In the genomic region with DNA sequence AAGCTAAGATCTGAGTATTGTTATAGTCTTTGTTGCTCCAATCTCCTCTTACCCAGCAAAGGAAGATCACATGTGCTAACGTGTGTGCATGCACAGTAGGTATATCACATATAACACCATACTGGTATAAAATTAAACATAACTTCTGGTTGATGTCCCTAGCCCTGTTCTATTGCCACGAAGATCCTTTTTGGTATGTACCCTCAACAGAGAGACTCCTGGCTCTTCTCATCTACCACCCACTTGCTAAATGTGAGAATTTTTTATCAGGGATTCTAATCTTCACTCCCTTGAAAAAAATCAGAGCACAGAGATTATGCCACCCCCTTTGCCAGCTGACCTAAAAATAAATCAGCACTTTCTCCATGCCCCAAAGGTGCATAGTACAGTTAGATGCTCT, we compare ENCODE assay signal across 30 mouse cellular contexts. TPM values are rescaled to one million over a fixed set of nuclear protein-coding genes. Genes with fewer than 3 reads are reported as not detected.
DNase-seq lines count a peak whose midpoint lies in the region; ATAC-seq and TF ChIP-seq lines count a peak whose summit lies in the region.
"Had no signal": no experiment of that assay in that cellular context is flagged by ENCODE, and none has a peak within 500 bp of the region (broad histone marks: within the 10 kb centered on the region; RNA-seq: fewer than 3 reads in every experiment).

No protein-coding gene starts in this region.

- 100% methylated on average over 2 of the region's 2 CpGs for WGBS in macrophage (ENCODE audit: missing documents)

- no peaks in the 10 kb centered on the region for H3K79me2 ChIP-seq in macrophage (ENCODE audit: inconsistent target)

- peak overlapping the region; percentile 32; the same call in 1 of the 2 replicates for H3K27ac ChIP-seq in left cerebral cortex, adult 2 months
- peak overlapping the region; percentile 96 for H3K27ac ChIP-seq in macrophage
- H3K27ac ChIP-seq: embryonic facial prominence, embryonic 12.5 days; embryonic facial prominence, embryonic 15.5 days; heart, embryonic 15.5 days; hindbrain, embryonic 10.5 days; hindbrain, embryonic 13.5 days had no signal

- TF ChIP-seq CTCF in left cerebral cortex, adult 2 months (IDR thresholded peaks at IDR 0.05) = no peak

- intact Hi-C loops in left cerebral cortex, adult 2 months (cut with DNase I) = loop anchor here (2.0 kb wide), 2 partner anchors 20 to 38 kb away; no protein-coding TSS in a partner anchor
- intact Hi-C loops in left cerebral cortex, postnatal 36 days (cut with DNase I) = no loop called here

- no peak overlapping the region for H3K4me3 ChIP-seq in left cerebral cortex, adult 2 months
- no peak overlapping the region for H3K4me3 ChIP-seq in macrophage (ENCODE audit: inconsistent target)
- H3K4me3 ChIP-seq: embryonic facial prominence, embryonic 12.5 days; embryonic facial prominence, embryonic 15.5 days; heart, embryonic 12.5 days; heart, embryonic 15.5 days; hindbrain, embryonic 10.5 days; hindbrain, embryonic 13.5 days had no signal

- ATAC-seq in frontal cortex, adult (ENCODE audit: low TSS enrichment) = peak; percentile 80
- ATAC-seq: activated CD4-positive, CD25-positive, alpha-beta regulatory T cell, adult 4 months; forebrain, embryonic 14.5 days; forebrain, postnatal 0 days; hindbrain, embryonic 16.5 days had no signal

- H3K36me3 ChIP-seq in macrophage (ENCODE audit: inconsistent target) = no peaks in the 10 kb centered on the region
- H3K36me3 ChIP-seq: embryonic facial prominence, embryonic 12.5 days; embryonic facial prominence, embryonic 15.5 days; heart, embryonic 12.5 days; heart, embryonic 15.5 days; hindbrain, embryonic 10.5 days; hindbrain, embryonic 13.5 days had no signal

- DNase-seq in frontal cortex, postnatal 14 days (ENCODE audit: low spot score in 2 of 2) = no peak
- DNase-seq in left cerebral cortex, adult 2 months (ENCODE audit: extremely low spot score in 1 of 2, low spot score in 2 of 2) = no peak
- no peak for DNase-seq in left cerebral cortex, postnatal 36 days (ENCODE audit: low spot score in 2 of 2)
- DNase-seq in lung, postnatal 14 days = no peak
- DNase-seq: adrenal gland, adult 8-10 months; adrenal gland, postnatal 25 days; cerebellum, adult 11 months; cerebellum, adult 2 months; cerebellum, adult 9-11 months; cerebellum, postnatal 25 days; forebrain, postnatal 0 days; gastrocnemius, postnatal 10 days; gastrocnemius, postnatal 36 days; heart, postnatal 10 days; heart, postnatal 36 days had no signal

RNA-seq across cellular contexts. Expression of gene Pde6b, which starts 18.8 kb away (rescaled TPM):
- total RNA-seq in left cerebral cortex, adult 2 months (2021) = under 1 TPM; 0.28 to 0.48 TPM
- under 1 TPM; 0.30 to 0.36 TPM for total RNA-seq in left cerebral cortex, postnatal 36 days (2021)
- total RNA-seq in macrophage (2018; cell fraction: chromatin; rRNA removed) = 10 to 100 TPM in 13 of 26 experiments, 1 to 10 TPM in 13; 1.0 to 46.1 (median 8.1) TPM
- total RNA-seq in macrophage (2018; cell fraction: cytosol; rRNA removed) = 1 to 10 TPM in 8 of 26 experiments, under 1 TPM in 18; 0.09 to 3.1 (median 0.42) TPM
- total RNA-seq in macrophage (2018; cell fraction: nucleus; rRNA removed) = 10 to 100 TPM in 8 of 26 experiments, 1 to 10 TPM in 16, under 1 TPM in 2; 0.54 to 24.0 (median 4.0) TPM
- polyA plus RNA-seq in macrophage (2018) = 0.07 to 1.1 TPM in 2 of 3 replicates, not detected in the other
- total RNA-seq: adrenal gland, adult 8-10 months; adrenal gland, postnatal 25 days; common myeloid progenitor, adult 5-6 weeks; gastrocnemius, adult 18-20 months; gastrocnemius, postnatal 10 days; gastrocnemius, postnatal 36 days; granulocyte monocyte progenitor cell, adult 5-6 weeks; heart, adult 8-10 months; heart, postnatal 10 days; heart, postnatal 36 days had no signal
- polyA plus RNA-seq: forebrain, embryonic 14.5 days; hindbrain, embryonic 16.5 days had no signal

RNA-seq across cellular contexts. Expression of gene Atp5k, which starts 27.3 kb away (rescaled TPM):
- 100 to 1,000 TPM; 222 to 225 TPM for total RNA-seq in left cerebral cortex, adult 2 months (2021)
- 100 to 1,000 TPM; 230 to 258 TPM for total RNA-seq in left cerebral cortex, postnatal 36 days (2021)
- 100 to 1,000 TPM in 4 of 26 experiments, 10 to 100 TPM in 21, 1 to 10 TPM in 1; 6.4 to 146 (median 47.1) TPM for total RNA-seq in macrophage (2018; cell fraction: chromatin; rRNA removed)
- total RNA-seq in macrophage (2018; cell fraction: cytosol; rRNA removed) = 100 to 1,000 TPM; 208 to 352 (median 256) TPM
- total RNA-seq in macrophage (2018; cell fraction: nucleus; rRNA removed) = 100 to 1,000 TPM in 6 of 26 experiments, 10 to 100 TPM in 20; 14.0 to 197 (median 70.2) TPM
- 215 to 532 TPM (median 387 TPM) in 3 replicates for polyA plus RNA-seq in macrophage (2018)

RNA-seq across cellular contexts. Expression of gene Gm42517, which starts 39.3 kb away (rescaled TPM):
- total RNA-seq in left cerebral cortex, adult 2 months (2021) = 10 to 100 TPM; 59.8 to 70.1 TPM
- 10 to 100 TPM; 62.2 to 69.6 TPM for total RNA-seq in left cerebral cortex, postnatal 36 days (2021)
- total RNA-seq in macrophage (2018; cell fraction: chromatin; rRNA removed) = 10 to 100 TPM in 4 of 26 experiments, 1 to 10 TPM in 22; 1.8 to 31.1 (median 5.2) TPM
- total RNA-seq in macrophage (2018; cell fraction: cytosol; rRNA removed) = 10 to 100 TPM in 16 of 26 experiments, 1 to 10 TPM in 10; 6.8 to 38.4 (median 14.4) TPM
- total RNA-seq in macrophage (2018; cell fraction: nucleus; rRNA removed) = 10 to 100 TPM in 23 of 26 experiments, 1 to 10 TPM in 3; 5.6 to 45.0 (median 15.8) TPM
- polyA plus RNA-seq in macrophage (2018) = 5.7 to 18.2 TPM (median 14.7 TPM) in 3 replicates
- total RNA-seq: granulocyte monocyte progenitor cell, adult 5-6 weeks had no signal
- polyA plus RNA-seq: activated CD4-positive, CD25-positive, alpha-beta regulatory T cell, adult 4 months; embryonic facial prominence, embryonic 12.5 days; heart, embryonic 12.5 days; heart, embryonic 15.5 days; hindbrain, embryonic 10.5 days had no signal

RNA-seq across cellular contexts. Expression of gene Mfsd7a, which starts 41.7 kb away (rescaled TPM):
- under 1 TPM; 0.75 TPM for total RNA-seq in left cerebral cortex, adult 2 months (2021)
- total RNA-seq in left cerebral cortex, postnatal 36 days (2021) = under 1 TPM; 0.94 to 0.97 TPM
- 100 to 1,000 TPM in 16 of 26 experiments, 10 to 100 TPM in 10; 34.5 to 374 (median 136) TPM for total RNA-seq in macrophage (2018; cell fraction: chromatin; rRNA removed)
- total RNA-seq in macrophage (2018; cell fraction: cytosol; rRNA removed) = 10 to 100 TPM in 13 of 26 experiments, 1 to 10 TPM in 13; 2.3 to 23.1 (median 9.9) TPM
- 100 to 1,000 TPM in 11 of 26 experiments, 10 to 100 TPM in 15; 16.1 to 299 (median 87.6) TPM for total RNA-seq in macrophage (2018; cell fraction: nucleus; rRNA removed)
- polyA plus RNA-seq in macrophage (2018) = 2.4 to 8.0 TPM (median 3.1 TPM) in 3 replicates
- polyA plus RNA-seq: activated CD4-positive, CD25-positive, alpha-beta regulatory T cell, adult 4 months had no signal

RNA-seq across cellular contexts. Expression of gene Pcgf3, which starts 54.1 kb away (rescaled TPM):
- 10 to 100 TPM; 46.6 to 47.3 TPM for total RNA-seq in left cerebral cortex, adult 2 months (2021)
- 10 to 100 TPM; 51.8 to 56.5 TPM for total RNA-seq in left cerebral cortex, postnatal 36 days (2021)
- 100 to 1,000 TPM in 3 of 26 experiments, 10 to 100 TPM in 23; 17.6 to 138 (median 53.8) TPM for total RNA-seq in macrophage (2018; cell fraction: chromatin; rRNA removed)
- total RNA-seq in macrophage (2018; cell fraction: cytosol; rRNA removed) = 10 to 100 TPM in 24 of 26 experiments, 1 to 10 TPM in 2; 8.5 to 22.4 (median 12.4) TPM
- total RNA-seq in macrophage (2018; cell fraction: nucleus; rRNA removed) = 100 to 1,000 TPM in 1 of 26 experiments, 10 to 100 TPM in 25; 14.0 to 112 (median 30.9) TPM
- polyA plus RNA-seq in macrophage (2018) = 8.5 to 9.6 TPM (median 9.1 TPM) in 3 replicates
